Mouse (Mus musculus) spleen, adult 18-20 months (tissue): ENCODE measurements around the gene Nae1.

Experiments used
- DNase-seq, 2 experiments: peaks; one replicate each; pipeline ENCODE4 v3.0.0; 2022; ENCODE audit warnings: mixed read lengths in 2 of 2

The Nae1 gene

GRCm38 (mm10) chr8:104517872-104518271, 16.6 kb downstream of the Nae1 start:
- no peak for DNase-seq

DNA sequence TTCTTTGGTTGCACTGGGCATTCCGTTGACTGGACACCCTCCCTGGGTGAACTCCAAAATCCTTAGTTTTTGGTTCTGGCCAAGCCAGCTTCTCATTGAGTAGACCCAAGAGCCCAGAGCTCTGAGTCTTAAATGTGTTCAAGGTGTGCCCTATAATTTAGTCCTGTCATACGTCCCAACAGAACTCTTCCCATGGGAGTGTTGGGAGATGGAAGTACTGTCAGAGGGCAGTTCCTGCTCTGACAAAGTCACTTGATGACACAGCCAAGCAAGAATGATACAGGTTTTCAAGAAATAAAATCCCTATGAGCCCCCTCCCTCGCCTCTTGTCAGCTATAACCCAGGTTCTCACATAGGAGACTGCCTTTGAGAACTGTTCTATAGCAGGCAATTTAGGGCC, 24.3 kb downstream of the Nae1 start:
- no peak for DNase-seq

DNA sequence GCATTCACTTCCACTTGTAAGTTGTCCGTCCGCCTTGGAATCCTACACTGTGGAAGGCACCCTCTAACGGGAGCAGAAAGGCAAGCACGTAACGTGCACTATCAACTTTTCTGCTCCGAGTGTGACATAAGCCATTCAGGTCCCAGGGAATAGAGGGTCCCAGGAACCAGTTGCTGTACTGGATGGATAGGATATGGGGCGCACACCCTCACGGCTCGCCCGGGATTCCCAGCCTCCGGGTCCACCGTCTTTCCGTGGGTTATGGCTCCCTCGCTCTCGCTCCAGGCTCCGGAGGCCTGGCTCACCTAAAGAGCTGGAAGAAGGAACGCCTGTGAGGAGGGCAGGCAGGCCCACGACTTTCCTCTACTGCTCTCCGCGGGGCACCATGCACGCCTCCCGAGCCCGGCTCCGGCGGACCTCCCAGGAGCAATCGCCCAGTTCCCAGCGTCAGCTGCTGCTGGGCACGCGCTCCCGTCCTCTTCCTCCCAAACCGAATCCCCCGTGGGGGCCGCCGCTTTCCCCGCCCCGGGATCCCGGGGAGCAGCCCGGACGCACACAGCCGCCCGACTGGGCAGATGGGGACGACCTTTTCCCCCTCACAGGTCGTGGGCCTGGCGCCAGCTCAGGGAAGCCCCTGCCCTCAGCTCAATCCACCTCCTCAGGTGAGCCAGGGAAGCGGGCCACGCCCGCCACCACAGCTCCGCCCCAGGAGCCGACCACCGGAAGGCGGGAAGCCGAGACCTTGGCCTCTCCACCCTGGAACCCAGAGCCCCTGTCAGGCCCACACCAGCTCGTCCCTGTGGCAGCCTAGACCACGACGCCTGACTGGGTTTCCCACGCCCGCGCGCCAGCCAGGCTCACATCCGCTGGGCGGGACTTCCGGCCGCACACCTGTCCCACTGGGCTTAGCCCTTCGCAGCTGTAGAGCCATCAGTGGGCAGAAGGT, 25.1 kb downstream of the Nae1 start, which contains the start of gene Terb1:
Gene Terb1, minus strand, starts transcription at position 850 of the 946 bp plus-strand sequence.
- DNase-seq: peak; percentile 59 to 61

- no peak for DNase-seq
Measured at GRCm38 (mm10) chr8:104479091-104479490, 55.3 kb downstream of the Nae1 start.

DNA sequence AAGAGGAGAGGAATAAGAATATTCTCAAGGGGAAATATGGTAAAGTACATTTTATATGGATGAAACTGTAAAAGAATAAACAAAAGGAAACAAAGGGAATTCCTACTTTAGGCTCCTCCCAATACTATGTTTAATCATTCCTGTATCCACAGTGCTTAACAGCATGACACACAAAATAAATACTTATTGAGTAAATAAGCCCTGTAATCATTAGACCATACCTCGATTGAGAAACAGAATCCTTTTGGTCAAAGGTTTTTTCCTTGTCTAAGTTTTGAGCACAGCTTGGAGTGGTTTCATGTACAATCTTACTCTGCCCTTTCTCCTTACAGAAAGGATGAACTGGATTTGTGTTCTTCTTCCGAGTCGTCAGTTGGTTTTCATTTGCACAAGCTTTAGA, 62.0 kb downstream of the Nae1 start:
- no peak for DNase-seq

- DNase-seq: no peak
Measured at GRCm38 (mm10) chr8:104467463-104467862, 67.0 kb downstream of the Nae1 start.
